Mouse (Mus musculus) left cerebral cortex, adult 2 months (tissue): ENCODE measurements around the gene Rab5b. TPM values are rescaled to one million over a fixed set of nuclear protein-coding genes. Genes with fewer than 3 reads are reported as not detected.
A peak's percentile ranks its signal among the peaks of the same experiment; 100 is the strongest.
"Not testable (repeated sequence)": the region's sequence is repeated elsewhere in the genome, so short reads cannot be mapped to it uniquely, and the experiment has no call there.

Experiments used
- DNase-seq, 2 experiments: peaks; one replicate each; pipeline ENCODE4 v3.0.0; 2021 to 2022; ENCODE audit warnings: low spot score in 2 of 2, mixed read lengths in 1 of 2; ENCODE audit errors: extremely low spot score in 1 of 2
- H3K27ac ChIP-seq: fragments of 200-600 bp; 2 replicates; pipeline ENCODE4 v1.8.1; 2022
- H3K4me3 ChIP-seq: fragments of 200-600 bp; 2 replicates; pipeline ENCODE4 v1.8.1; 2022
- CTCF ChIP-seq: fragments of 200-600 bp; IDR thresholded peaks from 2 replicates; pipeline ENCODE4 v1.8.1; 2022; ENCODE audit warnings: antibody characterized with exemption, mild to moderate bottlenecking, moderate library complexity
- intact Hi-C: fragments of 180-260 bp; cut with DNase I; formaldehyde crosslinking; loops from one replicate; pipeline ENCODE4 v1.15.1; 2025
- long read RNA-seq, 2 experiments: library from polyadenylated mRNA; stranded (forward); transcript quantifications; one replicate each; pipeline ENCODE4 v2.0.0; 2021; ENCODE audit warnings: borderline mapping rate in 2 of 2
- total RNA-seq, 2 experiments: library from RNA; stranded (reverse); gene quantifications; 2 replicates each; pipeline ENCODE4 v1.2.3; 2021

The Rab5b gene
- total RNA-seq, result 100 to 1,000 TPM; 123 to 132 TPM
- long read RNA-seq, experiment 1, transcript Rab5b-201 (6 exons, 3,180 nt), result major isoform, 117 of 158 reads
- long read RNA-seq, experiment 1, partial matches to known transcripts, result 9 of 158 reads
- long read RNA-seq, experiment 1, other reads (novel, unspliced or antisense), result 31 of 158 reads
- long read RNA-seq, experiment 2, transcript Rab5b-201 (6 exons, 3,180 nt), result major isoform, 82 of 112 reads
- long read RNA-seq, experiment 2, partial matches to known transcripts, result 3 of 112 reads
- long read RNA-seq, experiment 2, other reads (novel, unspliced or antisense), result 26 of 112 reads

DNA sequence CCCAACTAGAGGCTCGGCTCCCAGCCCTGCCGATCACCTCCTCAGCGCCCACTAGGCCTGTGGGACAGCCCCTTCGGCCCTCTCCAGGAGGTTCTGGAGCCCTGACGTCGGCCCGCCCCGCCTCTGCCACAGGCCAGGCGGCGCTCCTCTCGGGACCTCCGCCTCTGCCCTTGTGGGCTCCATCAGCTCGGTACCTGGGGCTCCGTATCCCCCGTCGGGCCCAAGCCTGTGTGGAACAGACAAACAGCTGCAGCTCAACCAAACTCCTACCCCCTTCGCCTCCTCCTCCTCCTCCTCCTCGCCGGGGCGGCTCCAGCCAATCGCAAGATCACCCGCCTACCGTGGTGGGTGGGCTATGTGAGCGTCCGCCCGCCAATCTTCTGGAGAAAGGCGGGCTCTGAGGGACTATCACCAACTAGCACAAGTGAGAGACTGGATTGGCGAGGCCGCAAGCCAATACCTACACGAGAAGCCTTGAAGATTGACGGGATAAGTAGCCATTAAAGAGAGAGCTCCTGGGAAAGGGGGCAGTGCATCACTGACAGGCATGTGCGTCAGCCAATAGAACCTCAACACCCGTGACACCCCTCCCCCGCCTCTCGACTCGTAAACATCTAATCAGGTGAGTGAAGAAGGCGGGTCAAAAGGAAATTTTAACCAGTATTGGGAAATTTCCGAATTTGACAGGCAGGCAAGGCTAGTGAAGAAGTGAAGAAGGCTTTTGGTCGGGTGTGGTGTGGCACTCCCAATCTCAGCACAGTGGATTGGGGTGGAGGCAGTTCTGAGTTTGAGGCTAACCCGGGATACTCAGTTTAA, at the start of gene Rab5b:
Rab5b (minus strand) TSS at position 273 of the 816 bp plus-strand sequence.
- no peak for TF ChIP-seq CTCF
- H3K27ac ChIP-seq, result peak within 1 kb of the TSS; percentile 98
- peak; percentile 97 to 99 for DNase-seq
- H3K4me3 ChIP-seq, result peak within 1 kb of the TSS; percentile 97
- intact Hi-C loops, result no loop called here

GRCm38 (mm10) chr10:128744680-128745601, 48.9 kb upstream of the Rab5b start, which contains the start of gene Dgka:
Gene Dgka (minus strand): TSS chr10:128744855.
- H3K4me3 ChIP-seq, result peak within 1 kb of the TSS; percentile 83

DNA sequence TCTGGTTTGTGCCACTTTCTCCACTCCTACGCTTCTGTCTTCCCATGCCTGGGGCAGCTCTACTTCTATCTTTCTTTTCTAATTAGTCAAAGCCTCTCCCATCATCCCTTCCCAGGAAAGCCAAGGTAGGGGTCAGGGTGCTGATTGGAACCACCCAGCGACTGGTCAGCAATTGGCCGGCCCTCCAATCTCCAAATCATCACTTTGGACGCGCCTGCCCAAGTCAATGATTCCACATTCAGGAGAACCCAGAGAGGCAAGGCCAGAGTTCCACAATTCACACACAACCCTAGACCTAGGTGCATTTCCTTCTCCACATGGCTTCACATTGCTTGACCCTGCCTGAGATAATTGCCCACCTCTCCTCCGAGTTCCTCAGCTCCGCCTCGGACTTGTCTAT, 48.1 kb upstream of the Rab5b start:
- Histone ChIP-seq H3K4me3 (peak overlapping the region; percentile 83), H3K27ac (peak overlapping the region; percentile 54)
- intact Hi-C loops, result no loop called here
- TF ChIP-seq CTCF, result no peak
- DNase-seq, result no peak

More at GRCm38 (mm10) chr10:128744680-128745601, 48.9 kb upstream of the Rab5b start, which contains the start of gene Dgka:
- peak; percentile 54 for TF ChIP-seq CTCF
- H3K27ac ChIP-seq, result peak within 1 kb of the TSS; percentile 54
- intact Hi-C loops, result no loop called here
- DNase-seq, result no peak

GRCm38 (mm10) chr10:128743791-128744191, 47.7 kb upstream of the Rab5b start:
- Histone ChIP-seq H3K4me3 (peak overlapping the region; percentile 83), H3K27ac (peak overlapping the region; percentile 54)
- intact Hi-C loops, result no loop called here
- TF ChIP-seq CTCF, result no peak
- DNase-seq, result peak; percentile 44 to 50

- Histone ChIP-seq H3K27ac (peak overlapping the region; percentile 54), H3K4me3 (peak overlapping the region; percentile 83)
- no peak for DNase-seq
- intact Hi-C loops, result no loop called here
- no peak for TF ChIP-seq CTCF
Observed at GRCm38 (mm10) chr10:128743235-128743634, 47.2 kb upstream of the Rab5b start.

- Histone ChIP-seq H3K4me3 (no peak overlapping the region), H3K27ac (no peak overlapping the region)
- intact Hi-C loops, result no loop called here
- DNase-seq, result no peak
- no peak for TF ChIP-seq CTCF
Observed at GRCm38 (mm10) chr10:128742616-128743015, 46.6 kb upstream of the Rab5b start.

DNA sequence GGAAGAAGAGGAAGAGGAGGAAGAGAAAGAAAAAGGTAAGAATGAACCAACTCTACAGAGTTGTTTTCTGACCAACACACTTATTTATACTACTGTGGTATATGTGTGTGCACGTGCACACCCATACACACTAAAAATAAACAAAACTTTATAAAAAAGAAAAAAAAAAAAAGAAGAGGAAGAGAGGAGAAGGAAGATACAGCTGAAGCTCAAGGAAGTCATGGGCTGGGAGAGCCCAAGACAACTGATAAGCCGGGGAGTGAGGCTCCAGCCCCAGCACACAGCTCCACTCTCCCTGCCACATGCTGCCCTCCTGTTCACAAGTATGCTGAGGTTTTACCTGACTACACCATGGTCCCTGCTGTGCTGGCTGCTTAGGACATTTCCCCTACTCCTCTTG, 44.2 kb upstream of the Rab5b start:
- Histone ChIP-seq H3K4me3 (no peak overlapping the region), H3K27ac (no peak overlapping the region)
- TF ChIP-seq CTCF, result no peak
- DNase-seq, result no peak
- intact Hi-C loops, result no loop called here

GRCm38 (mm10) chr10:128737435-128737834, 41.4 kb upstream of the Rab5b start:
- Histone ChIP-seq H3K27ac (no peak overlapping the region), H3K4me3 (peak overlapping the region; percentile 33)
- DNase-seq, result no peak
- intact Hi-C loops, result no loop called here
- TF ChIP-seq CTCF, result no peak

DNA sequence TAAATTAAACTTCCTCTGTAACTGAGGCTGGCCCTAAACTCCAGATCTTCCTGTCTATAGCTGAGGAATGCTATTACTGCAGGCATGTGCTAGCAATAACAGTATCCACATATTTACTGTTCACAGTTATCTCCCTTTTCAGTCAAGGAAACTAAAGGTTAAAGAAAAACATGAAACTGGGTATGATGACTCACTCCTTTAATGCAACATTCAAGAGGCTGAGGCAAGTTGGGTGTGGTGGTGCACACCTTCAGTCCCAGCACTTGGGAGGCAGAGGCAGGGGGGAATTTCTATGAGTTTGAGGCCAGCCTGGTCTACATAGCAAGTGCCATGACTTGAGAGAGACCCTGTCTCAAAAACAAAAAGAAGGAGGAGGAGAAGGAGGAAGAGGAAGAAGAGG, 35.9 kb upstream of the Rab5b start:
- no peak for TF ChIP-seq CTCF
- intact Hi-C loops, result loop anchor here (1.0 to 5.0 kb wide), 2 partner anchors 163 to 245 kb away; no protein-coding TSS in a partner anchor
- Histone ChIP-seq H3K4me3 (no peak overlapping the region), H3K27ac (no peak overlapping the region)
- no peak for DNase-seq

DNA sequence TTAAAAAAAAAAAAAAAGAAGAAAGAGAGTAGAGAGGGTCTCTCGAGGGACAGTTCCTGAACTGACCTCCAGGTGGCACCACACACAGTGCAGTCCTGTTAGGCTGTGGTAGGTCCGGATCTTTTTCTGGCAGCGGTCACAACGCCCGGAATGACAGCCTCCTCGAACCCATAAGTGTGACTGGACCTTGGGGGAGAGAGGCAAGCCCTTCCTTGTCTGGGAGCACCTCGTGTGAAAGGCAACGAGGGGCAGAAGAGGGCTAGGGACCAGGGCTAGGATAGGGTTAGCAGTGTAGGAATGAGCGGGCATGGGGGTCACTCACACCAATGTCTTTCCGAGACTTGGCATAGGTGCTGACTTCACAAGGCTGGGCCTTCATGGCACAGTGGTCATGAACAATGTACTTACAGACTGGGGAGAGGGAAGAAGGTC, 35.0 kb upstream of the Rab5b start:
- peak; percentile 41 to 66 for DNase-seq
- Histone ChIP-seq H3K4me3 (no peak overlapping the region), H3K27ac (no peak overlapping the region)
- intact Hi-C loops, result loop anchor here (1.0 to 5.0 kb wide), 2 partner anchors 164 to 246 kb away; no protein-coding TSS in a partner anchor
- TF ChIP-seq CTCF, result peak; percentile 88

DNA sequence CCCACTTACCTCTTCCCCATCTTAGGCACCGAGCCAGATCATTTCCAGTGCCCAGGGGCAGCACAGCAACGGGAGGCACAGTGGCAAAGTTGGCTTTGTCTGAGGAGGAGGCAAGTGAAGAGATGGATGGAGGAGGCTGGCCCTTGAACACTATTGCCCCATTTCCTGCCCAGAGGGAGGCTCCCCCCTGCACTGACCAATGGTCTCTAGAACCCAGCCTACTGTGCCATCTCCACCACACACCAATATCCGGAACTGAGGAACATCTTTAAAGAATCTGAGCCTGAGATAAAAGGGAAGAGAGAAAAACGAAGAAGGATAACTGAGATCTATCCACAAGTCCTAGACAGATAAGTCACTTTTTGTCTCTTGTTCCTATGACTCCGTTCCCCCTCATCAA, 32.0 kb upstream of the Rab5b start:
- intact Hi-C loops, result no loop called here
- Histone ChIP-seq H3K4me3 (no peak overlapping the region), H3K27ac (no peak overlapping the region)
- DNase-seq, result no peak
- TF ChIP-seq CTCF, result no peak

DNA sequence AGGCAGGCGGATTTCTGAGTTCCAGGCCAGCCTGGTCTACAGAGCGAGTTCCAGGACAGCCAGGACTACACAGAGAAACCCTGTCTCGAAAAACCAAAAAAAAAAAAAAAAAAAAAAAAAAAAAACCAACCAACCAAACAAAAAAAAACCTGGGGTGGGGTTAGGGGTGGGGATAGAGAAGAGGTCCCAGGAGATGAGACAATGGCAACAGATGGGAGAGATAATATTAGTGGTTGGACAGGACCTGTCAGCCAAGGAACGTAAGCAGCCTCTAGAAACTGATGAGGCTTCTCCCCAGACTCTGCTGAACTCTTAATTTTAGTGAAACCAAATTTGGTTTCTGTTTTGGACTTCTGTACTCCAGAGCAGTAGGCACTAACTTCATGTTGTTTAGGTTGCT, 29.4 kb upstream of the Rab5b start:
- H3K4me3 ChIP-seq, intact Hi-C loops, H3K27ac ChIP-seq, DNase-seq: not testable (repeated sequence)
